Mouse (Mus musculus) liver, adult 2 months (tissue): ENCODE data around the gene Kank2. TPM values are rescaled to one million over a fixed set of nuclear protein-coding genes. Genes with fewer than 3 reads are reported as not detected.

Source experiments
- DNase-seq: peaks from one replicate; pipeline ENCODE4 v3.0.0-alpha.2; 2011; ENCODE audit warnings: low read depth, low spot score; ENCODE audit errors: extremely low read depth
- H3K27ac ChIP-seq: fragments of 200-500 bp; replicated peaks from 2 replicates; pipeline ENCODE4 v1.5.1; 2012; ENCODE audit warnings: low read depth, mild to moderate bottlenecking, control low read depth, inconsistent platforms, low read length; ENCODE audit not compliant: insufficient read depth
- H3K27me3 ChIP-seq: fragments of 200-500 bp; 2 replicates; pipeline ENCODE4 v1.6.1; 2012; ENCODE audit warnings: mild to moderate bottlenecking, moderate library complexity, low read length, inconsistent platforms; ENCODE audit not compliant: control insufficient read depth, insufficient read depth
- H3K36me3 ChIP-seq: fragments of 200-500 bp; 2 replicates; pipeline ENCODE4 v1.6.1; 2012; ENCODE audit warnings: low read length, inconsistent platforms; ENCODE audit not compliant: control insufficient read depth, insufficient read depth
- H3K4me1 ChIP-seq: fragments of 200-500 bp; 2 replicates; pipeline ENCODE4 v1.6.1; 2011; ENCODE audit warnings: low read length; ENCODE audit not compliant: control insufficient read depth, insufficient read depth
- H3K4me3 ChIP-seq: fragments of 200-500 bp; 2 replicates; pipeline ENCODE4 v1.5.1; 2011; ENCODE audit warnings: low read depth, mild to moderate bottlenecking, control low read depth, low read length, moderate library complexity; ENCODE audit not compliant: insufficient read depth
- H3K79me2 ChIP-seq: fragments of 200-500 bp; 2 replicates; pipeline ENCODE4 v1.6.1; 2012; ENCODE audit warnings: inconsistent platforms, mild to moderate bottlenecking, low read length, moderate library complexity; ENCODE audit not compliant: control insufficient read depth, insufficient read depth
- H3K9ac ChIP-seq: fragments of 200-500 bp; 2 replicates; pipeline ENCODE4 v1.6.1; 2012; ENCODE audit warnings: low read depth, mild to moderate bottlenecking, control low read depth, inconsistent platforms, low read length
- CTCF ChIP-seq: fragments of 200-500 bp; IDR thresholded peaks from 2 replicates; pipeline ENCODE4 v1.5.1; 2011; ENCODE audit warnings: low read depth, low read length, control low read depth
- POLR2A ChIP-seq: fragments of 200-500 bp; IDR thresholded peaks from 2 replicates; pipeline ENCODE4 v1.6.1; 2011; ENCODE audit warnings: low read length, control low read depth; ENCODE audit not compliant: insufficient read depth; ENCODE audit errors: extremely low read depth
- WGBS: fragments of 180-500 bp; shearing (Covaris S2); methylation state at CpG from one replicate; pipeline ENCODE4 v1.1.7; 2018; 5-methylcytosine and 5-hydroxymethylcytosine counted together
- polyA plus RNA-seq: library from polyadenylated mRNA; depleted of rRNA; stranded (reverse); fragments of >200 nt; gene quantifications from 2 replicates; pipeline ENCODE4 v1.2.3, GENCODE M21; 2012
- total RNA-seq: library from RNA; depleted of rRNA; stranded (reverse); fragments of >200 nt; gene quantifications from 2 replicates; pipeline ENCODE4 v1.2.3, GENCODE M21; 2014

Gene Kank2
- total and polyA plus RNA-seq, 2 experiments: 12.8 to 27.2 TPM

DNA sequence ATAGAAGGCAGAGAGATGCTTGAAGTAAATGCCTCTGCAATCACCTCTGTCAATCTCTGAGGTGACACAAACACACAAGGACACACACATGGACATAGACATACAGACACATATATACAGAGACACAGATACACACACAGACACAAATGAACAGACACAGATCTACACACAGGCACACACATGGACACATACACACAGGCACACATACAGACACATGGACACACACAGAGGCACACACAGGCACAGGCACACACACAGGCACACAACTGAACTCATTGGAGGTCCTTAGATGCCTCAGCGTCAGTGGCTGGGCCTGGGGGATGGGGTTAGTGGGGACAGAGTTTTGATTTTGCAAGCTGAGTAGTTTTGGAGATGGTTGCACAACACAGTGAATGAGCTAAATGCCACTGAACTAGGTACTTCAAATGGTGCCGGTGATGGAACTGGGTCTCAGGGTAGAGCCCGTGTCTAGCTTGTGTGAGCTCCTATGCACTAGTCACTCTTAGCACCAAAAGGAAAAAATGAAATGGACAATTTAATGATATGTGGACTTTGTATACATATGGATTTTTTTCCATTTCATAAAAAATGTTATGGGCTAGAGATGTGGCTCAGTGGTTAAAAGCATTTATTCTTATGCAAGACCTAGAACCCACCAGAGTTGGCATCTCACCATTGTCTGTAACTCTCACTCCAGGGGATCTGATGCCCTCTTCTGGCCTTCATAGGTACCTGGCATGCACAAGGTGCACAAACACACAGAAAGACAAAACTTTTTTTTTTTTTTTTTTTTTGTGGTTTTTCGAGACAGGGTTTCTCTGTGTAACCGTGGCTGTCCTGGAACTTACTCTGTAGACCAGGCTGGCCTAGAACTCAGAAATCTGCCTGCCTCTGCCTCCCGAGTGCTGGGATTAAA is 34.2 kb downstream of the Kank2 start:
- H3K36me3 ChIP-seq: peaks cover 12% of the 10 kb centered on the region
- no peaks in the 10 kb centered on the region for H3K79me2 ChIP-seq
- no peaks in the 10 kb centered on the region for H3K27me3 ChIP-seq
- peak overlapping the region; percentile 41 for H3K27ac ChIP-seq
- 42% methylated on average over 6 of the region's 6 CpGs for WGBS
- H3K9ac ChIP-seq: peak overlapping the region; percentile 3; the same call in 1 of the 2 replicates
- no peak overlapping the region for H3K4me3 ChIP-seq
- peak; percentile 96 for DNase-seq
- TF ChIP-seq POLR2A: no peak
- peak; percentile 26; the same call in 1 of the 2 replicates for TF ChIP-seq CTCF
- peaks cover 13% of the 10 kb centered on the region for H3K4me1 ChIP-seq

DNA sequence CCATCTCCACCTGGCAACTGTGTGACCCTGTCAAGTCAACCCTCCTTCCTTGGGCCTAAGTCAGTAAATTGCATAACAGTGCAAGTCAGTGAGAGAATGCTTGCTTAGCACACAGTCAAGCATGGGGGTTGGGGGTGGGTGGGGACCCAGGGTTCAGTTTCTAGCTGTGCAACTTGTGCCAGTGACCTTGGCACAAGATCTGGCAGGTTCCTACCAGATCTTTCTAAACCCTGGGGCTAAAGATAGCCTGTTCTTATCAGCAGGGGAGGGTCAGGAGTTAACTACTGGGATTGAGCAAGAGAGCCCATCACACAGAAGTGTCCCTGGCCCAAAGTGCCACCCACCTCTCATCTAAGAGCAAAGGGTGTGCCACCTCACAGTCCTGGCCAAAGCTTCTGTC is 36.4 kb downstream of the Kank2 start:
- Histone ChIP-seq H3K9ac (no peak overlapping the region), H3K79me2 (no peaks in the 10 kb centered on the region), H3K36me3 (no peaks in the 10 kb centered on the region), H3K4me1 (peaks cover 18% of the 10 kb centered on the region), H3K27me3 (no peaks in the 10 kb centered on the region), H3K4me3 (no peak overlapping the region), H3K27ac (peak overlapping the region; percentile 88)
- DNase-seq: peak; percentile 100
- no peak for TF ChIP-seq CTCF
- no peak for TF ChIP-seq POLR2A

DNA sequence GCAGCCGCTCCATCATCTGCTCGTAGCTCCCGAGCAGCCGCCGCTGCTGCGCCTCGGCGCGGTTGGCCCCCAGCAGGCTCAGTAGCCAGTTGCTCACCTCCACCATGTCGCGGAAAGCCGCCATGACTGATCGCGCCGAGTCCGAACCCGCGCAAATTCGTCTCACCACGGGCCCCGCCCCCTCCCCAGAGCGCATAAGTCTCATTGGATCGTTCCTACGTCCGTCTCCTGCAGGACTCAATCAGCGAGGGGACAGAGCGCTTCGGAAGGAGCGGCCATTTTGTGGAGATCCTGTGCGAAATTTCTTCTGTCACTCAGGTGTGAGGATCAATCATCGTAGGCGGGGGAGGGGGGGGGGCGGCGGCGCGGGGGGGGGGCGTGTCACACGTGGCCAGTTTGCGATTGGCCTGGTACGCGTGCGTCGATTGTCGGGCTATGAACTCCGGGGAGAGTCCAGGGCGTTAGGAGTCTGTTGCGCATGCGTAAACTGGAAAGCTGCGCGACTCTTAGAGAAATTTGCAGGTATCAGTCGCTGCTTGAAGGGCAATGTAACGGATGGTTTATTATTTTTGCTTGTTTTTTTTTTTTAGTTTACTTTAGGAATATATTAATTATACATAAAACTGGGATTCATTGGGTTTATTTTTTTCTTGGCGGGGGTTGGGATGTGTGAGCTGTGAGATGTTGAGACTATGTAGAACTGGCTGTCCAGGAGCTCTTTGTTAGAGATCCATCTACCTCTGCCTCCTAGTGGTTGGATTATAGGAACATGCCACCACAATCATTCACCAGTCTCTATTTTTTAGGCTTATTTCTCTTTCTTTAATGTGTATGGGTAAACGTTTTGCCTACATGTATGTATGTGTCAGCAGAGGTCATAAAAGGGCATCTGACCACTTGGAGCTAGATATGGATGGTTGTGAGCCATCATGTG is 38.1 kb downstream of the Kank2 start, which contains the start of gene Spc24:
Spc24 (minus strand) TSS at position 149 of the 934 bp plus-strand sequence.
- Histone ChIP-seq H3K79me2 (no peaks in the 10 kb centered on the region), H3K27me3 (no peaks in the 10 kb centered on the region), H3K4me1 (peaks cover 18% of the 10 kb centered on the region), H3K4me3 (peak within 1 kb of the TSS; percentile 88), H3K27ac (peak within 1 kb of the TSS; percentile 84), H3K9ac (peak within 1 kb of the TSS; percentile 88), H3K36me3 (no peaks in the 10 kb centered on the region)
- DNase-seq: peak; percentile 97
- TF ChIP-seq POLR2A: no peak
- peak; percentile 28; the same call in 1 of the 2 replicates for TF ChIP-seq CTCF
- under 1% methylated on average over 51 of the region's 54 CpGs for WGBS

DNA sequence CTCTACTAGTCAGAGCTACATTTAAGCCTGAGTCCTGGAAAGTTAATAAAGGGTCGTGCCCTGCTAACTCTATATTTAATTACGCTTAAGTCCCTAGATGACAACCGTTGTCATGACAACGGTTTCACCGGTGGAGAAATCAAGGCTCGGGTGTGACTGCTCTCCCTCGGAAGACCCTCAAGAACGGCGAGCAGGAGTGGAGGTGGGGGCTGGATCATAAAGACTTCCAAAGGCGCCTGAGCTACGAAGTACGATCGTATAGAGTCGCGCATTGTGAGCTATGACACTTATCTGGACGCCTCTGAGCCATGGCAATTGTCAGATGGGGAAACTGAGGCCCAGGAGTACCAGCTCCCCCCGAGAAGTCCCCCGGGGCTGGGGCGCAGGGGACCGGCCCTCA is 38.8 kb downstream of the Kank2 start:
- H3K4me1 ChIP-seq: peaks cover 18% of the 10 kb centered on the region
- no peak for DNase-seq
- peak overlapping the region; percentile 45 for H3K27ac ChIP-seq
- no peaks in the 10 kb centered on the region for H3K27me3 ChIP-seq
- 1% methylated on average over 20 of the region's 20 CpGs for WGBS
- H3K79me2 ChIP-seq: no peaks in the 10 kb centered on the region
- no peak for TF ChIP-seq CTCF
- TF ChIP-seq POLR2A: no peak
- H3K4me3 ChIP-seq: peak overlapping the region; percentile 88
- peak overlapping the region; percentile 88 for H3K9ac ChIP-seq
- H3K36me3 ChIP-seq: no peaks in the 10 kb centered on the region

DNA sequence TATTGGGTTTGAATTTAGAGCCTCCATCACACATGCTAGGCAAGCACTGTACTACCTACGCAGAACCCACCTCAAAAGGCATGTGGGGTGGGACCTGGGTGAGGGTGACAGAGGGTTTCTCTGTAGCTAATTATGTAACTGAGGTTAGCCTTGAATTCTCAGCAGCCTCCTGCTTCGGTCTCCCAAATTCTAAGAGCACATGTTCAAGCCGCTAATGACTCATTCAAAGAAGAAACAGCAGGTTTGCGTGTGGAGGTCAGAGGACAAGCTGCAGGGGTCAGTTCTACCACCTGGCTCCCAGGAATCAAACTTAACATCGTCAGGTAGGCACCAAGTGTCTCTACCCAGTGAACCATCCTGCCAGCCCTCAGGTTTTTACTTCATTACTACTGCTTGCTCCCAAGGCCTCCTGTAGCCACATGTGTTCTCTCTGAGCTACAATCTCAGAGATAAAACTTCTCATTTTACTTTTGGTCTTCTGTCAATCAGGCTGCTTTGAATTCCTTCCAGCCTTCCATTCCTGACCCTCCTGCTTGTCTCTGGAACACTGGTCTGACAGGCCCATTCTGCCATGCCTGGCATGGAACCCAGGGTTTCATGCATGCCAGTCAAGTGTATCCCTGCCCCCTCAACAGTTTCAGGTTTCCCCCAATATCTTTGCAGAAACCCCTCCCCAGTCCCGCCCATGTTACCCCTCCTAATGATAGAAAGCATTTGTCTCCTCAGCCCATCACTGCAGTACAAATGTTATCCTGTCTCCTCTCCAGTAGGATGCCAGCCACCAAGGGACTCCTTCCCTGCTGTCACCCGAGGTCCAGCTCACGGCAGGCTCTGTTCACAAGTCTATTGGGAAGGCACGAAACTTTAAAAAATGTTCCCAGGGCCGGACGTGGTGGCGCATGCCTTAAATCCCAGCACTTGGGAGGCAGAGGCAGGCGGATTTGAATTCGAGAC is 39.7 kb downstream of the Kank2 start:
- no peaks in the 10 kb centered on the region for H3K27me3 ChIP-seq
- DNase-seq: no peak
- no peaks in the 10 kb centered on the region for H3K36me3 ChIP-seq
- no peak overlapping the region; the same call in 1 of the 2 replicates for H3K27ac ChIP-seq
- no peak overlapping the region for H3K4me3 ChIP-seq
- no peaks in the 10 kb centered on the region for H3K79me2 ChIP-seq
- H3K9ac ChIP-seq: no peak overlapping the region; the same call in 1 of the 2 replicates
- no peak for TF ChIP-seq POLR2A
- no peak for TF ChIP-seq CTCF
- peaks cover 22% of the 10 kb centered on the region for H3K4me1 ChIP-seq
- WGBS: 54% methylated on average over 14 of the region's 14 CpGs
